Mouse (Mus musculus) thymus, adult 18-20 months (tissue): ENCODE data around the gene Nhsl2.

Experiments used
- DNase-seq, 2 experiments: peaks; one replicate each; pipeline ENCODE4 v3.0.0; 2022; ENCODE audit warnings: mixed read lengths in 2 of 2

Nhsl2 gene

GRCm38 (mm10) chrX:101986657-101987367 is 137.6 kb downstream of the Nhsl2 start:
- no peak for DNase-seq

GRCm38 (mm10) chrX:101993841-101994571 is 144.8 kb downstream of the Nhsl2 start:
- DNase-seq, result no peak

GRCm38 (mm10) chrX:101996726-101997125 is 147.5 kb downstream of the Nhsl2 start:
- no peak for DNase-seq

- DNase-seq, result no peak
Measured at GRCm38 (mm10) chrX:102003632-102004315, 154.6 kb downstream of the Nhsl2 start.

- no peak for DNase-seq
Measured at GRCm38 (mm10) chrX:102004370-102004769, 155.2 kb downstream of the Nhsl2 start.

- DNase-seq, result no peak
Measured at GRCm38 (mm10) chrX:102005141-102005641, 156.0 kb downstream of the Nhsl2 start.

- no peak for DNase-seq
Measured at GRCm38 (mm10) chrX:102007935-102008334, 158.8 kb downstream of the Nhsl2 start.

GRCm38 (mm10) chrX:102017213-102017923 is 168.2 kb downstream of the Nhsl2 start:
- no peak for DNase-seq

GRCm38 (mm10) chrX:102018890-102019289 is 169.7 kb downstream of the Nhsl2 start:
- no peak for DNase-seq

- DNase-seq, result no peak
Measured at GRCm38 (mm10) chrX:102019471-102020240, 170.5 kb downstream of the Nhsl2 start.

- DNase-seq, result no peak
Measured at GRCm38 (mm10) chrX:102024976-102025375, 175.8 kb downstream of the Nhsl2 start.

- peak; percentile 17 to 36 for DNase-seq
Measured at GRCm38 (mm10) chrX:102031851-102032250, 182.7 kb downstream of the Nhsl2 start.

GRCm38 (mm10) chrX:102032431-102032830 is 183.2 kb downstream of the Nhsl2 start:
- DNase-seq, result no peak

- no peak for DNase-seq
Measured at GRCm38 (mm10) chrX:102033566-102033965, 184.4 kb downstream of the Nhsl2 start.

GRCm38 (mm10) chrX:102035671-102036070 is 186.5 kb downstream of the Nhsl2 start:
- no peak for DNase-seq

- no peak for DNase-seq
Measured at GRCm38 (mm10) chrX:102036866-102037361, 187.7 kb downstream of the Nhsl2 start.

GRCm38 (mm10) chrX:102037506-102037905 is 188.3 kb downstream of the Nhsl2 start:
- no peak for DNase-seq

- DNase-seq, result no peak
Measured at GRCm38 (mm10) chrX:102041562-102041961, 192.4 kb downstream of the Nhsl2 start.

GRCm38 (mm10) chrX:102042386-102042785 is 193.2 kb downstream of the Nhsl2 start:
- no peak for DNase-seq

- no peak for DNase-seq
Measured at GRCm38 (mm10) chrX:102050552-102050951, 201.4 kb downstream of the Nhsl2 start.

- no peak for DNase-seq
Measured at GRCm38 (mm10) chrX:102051225-102051624, 202.0 kb downstream of the Nhsl2 start.

- no peak for DNase-seq
Measured at GRCm38 (mm10) chrX:102053371-102053770, 204.2 kb downstream of the Nhsl2 start.
